Mouse (Mus musculus) adrenal gland, postnatal 14 days (tissue): Measurements from ENCODE around the gene Elovl6. TPM values are rescaled to one million over a fixed set of nuclear protein-coding genes. Genes with fewer than 3 reads are reported as not detected.

Experiments
- DNase-seq: peaks from one replicate; pipeline ENCODE4 v3.0.0; 2021; ENCODE audit warnings: mixed read lengths
- total RNA-seq: library from RNA; stranded (reverse); gene quantifications from 2 replicates; pipeline ENCODE4 v1.2.3, GENCODE M21; 2021

The Elovl6 gene
- total RNA-seq, 1 experiment from 2014 or later: 53.5 TPM

DNA sequence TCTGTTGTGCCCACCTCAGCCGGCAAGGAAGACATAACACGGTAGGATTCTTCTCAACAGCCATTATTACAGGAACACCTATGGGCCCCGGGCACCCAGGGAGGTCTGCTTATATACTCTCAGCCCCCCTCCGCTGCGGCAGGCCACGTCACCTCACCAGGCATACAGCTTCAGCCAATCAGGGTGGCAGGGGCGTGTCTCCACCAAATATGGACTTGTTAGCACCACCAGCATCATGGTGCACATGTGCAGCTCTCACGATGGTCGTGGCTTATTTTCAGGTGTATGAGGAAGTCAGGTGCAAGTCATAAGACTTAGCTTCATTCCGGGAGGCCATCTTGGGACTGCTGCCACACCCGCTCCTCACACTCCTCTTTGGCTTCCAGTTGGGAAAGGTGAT lies 9.3 kb downstream of the Elovl6 start:
- DNase-seq: no peak

GRCm38 (mm10) chr3:129543376-129543775 lies 11.2 kb downstream of the Elovl6 start:
- DNase-seq: no peak

DNA sequence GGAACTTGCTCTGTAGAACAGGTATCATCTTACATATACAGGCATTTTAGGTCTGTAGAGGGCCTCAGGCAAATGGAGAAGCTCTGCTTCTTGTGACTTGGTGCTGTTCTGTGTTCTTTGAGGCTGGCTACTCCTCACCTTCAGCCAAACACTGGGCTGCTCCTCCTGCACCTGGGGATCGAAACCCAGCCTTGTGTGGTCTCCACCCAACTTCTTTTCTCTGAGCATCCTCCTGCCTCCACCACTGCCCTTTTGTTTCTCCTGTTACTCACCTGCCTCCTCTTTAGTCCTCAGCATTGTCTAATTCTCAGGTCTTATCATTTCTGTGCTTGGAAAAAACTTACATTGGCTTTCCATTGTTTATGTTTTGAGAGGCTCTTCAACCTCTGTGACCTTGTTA lies 12.1 kb downstream of the Elovl6 start:
- DNase-seq: no peak

DNA sequence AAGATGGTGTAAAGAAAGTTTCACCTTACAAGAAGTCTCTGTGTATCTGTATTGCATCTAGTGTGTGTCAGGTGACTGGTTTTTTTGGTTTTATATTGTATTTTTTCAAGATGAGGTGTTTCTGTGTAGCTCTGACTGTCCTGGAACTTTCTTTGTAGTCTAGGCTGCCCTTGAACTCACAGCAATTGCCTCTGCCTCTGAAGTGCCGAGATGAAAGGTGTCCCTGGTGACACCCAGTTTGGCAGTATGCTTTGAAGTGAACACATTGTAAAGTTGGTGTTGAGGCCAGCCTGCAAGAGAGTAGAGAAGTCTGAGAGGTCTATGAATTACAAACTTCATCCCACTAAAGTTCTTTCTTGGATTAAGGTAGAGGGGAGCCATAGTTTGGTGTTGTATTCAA lies 13.1 kb downstream of the Elovl6 start:
- no peak for DNase-seq

DNA sequence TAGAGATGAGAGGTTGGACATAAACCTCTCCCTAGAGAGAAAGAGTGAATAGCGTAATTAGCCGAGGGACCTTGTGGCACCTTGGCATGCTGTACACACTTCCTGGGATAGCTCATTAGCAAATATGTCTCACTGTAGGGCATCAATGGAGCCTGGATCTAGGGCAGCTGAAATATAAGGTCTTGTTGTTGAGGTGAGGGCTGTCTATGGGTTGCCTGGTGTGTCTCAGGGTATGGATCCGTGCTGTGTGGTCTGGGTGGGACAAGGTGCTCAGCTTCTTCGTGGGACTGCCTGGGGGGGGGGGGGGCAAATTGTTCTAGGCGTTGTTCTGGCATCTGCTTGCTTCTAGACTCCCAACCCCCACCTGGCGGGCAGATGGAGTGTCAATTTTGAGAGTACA lies 13.6 kb downstream of the Elovl6 start:
- DNase-seq: no peak

DNA sequence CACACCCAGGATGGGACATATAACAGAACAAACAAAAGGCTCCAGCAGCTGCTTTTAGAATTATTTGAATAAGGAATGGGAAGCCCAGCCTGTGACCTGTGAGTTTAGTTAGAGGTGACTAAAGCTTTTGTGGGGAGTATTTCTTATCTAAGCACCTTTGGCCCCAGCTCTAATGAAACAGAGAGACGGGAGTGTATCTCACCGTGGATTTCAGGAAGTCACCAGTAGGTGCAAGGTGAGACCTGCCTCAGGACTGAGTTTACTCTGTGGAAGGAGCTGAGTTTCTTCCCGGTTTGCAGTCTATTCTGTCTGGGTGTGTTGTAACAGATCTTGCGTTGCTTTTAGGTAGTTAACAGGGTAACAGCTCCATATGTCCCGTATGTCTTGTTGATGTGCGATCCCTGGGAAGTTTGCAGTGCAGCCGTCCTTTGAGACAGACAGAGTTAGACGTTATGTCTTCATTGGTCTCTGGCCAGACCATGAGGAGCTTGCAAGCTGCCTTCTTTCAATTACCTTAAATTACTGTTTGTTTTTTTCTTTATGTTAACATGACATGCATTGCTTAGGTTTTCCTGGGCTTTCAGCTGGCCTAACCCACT lies 15.8 kb downstream of the Elovl6 start:
- DNase-seq: no peak

GRCm38 (mm10) chr3:129548760-129549159 lies 16.6 kb downstream of the Elovl6 start:
- DNase-seq: no peak

DNA sequence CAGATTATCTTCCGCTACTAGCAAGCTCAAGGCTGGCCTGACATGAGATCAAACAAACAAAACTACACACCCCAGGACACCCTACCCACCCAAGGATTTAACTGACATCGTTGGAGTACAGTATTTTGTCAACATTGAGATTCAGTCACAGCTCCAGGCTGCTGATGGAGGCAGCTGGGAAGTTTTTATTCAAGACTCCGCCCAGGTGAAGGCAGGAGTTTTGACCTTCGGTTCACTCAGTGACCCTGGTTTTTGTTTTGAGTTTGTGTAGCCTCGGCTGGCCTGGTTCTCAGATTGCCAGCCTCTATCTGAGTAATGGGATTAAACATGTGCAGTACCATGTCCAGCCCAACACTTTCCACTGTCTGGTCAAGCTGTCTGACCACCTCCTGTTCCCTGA lies 17.4 kb downstream of the Elovl6 start:
- DNase-seq: no peak

DNA sequence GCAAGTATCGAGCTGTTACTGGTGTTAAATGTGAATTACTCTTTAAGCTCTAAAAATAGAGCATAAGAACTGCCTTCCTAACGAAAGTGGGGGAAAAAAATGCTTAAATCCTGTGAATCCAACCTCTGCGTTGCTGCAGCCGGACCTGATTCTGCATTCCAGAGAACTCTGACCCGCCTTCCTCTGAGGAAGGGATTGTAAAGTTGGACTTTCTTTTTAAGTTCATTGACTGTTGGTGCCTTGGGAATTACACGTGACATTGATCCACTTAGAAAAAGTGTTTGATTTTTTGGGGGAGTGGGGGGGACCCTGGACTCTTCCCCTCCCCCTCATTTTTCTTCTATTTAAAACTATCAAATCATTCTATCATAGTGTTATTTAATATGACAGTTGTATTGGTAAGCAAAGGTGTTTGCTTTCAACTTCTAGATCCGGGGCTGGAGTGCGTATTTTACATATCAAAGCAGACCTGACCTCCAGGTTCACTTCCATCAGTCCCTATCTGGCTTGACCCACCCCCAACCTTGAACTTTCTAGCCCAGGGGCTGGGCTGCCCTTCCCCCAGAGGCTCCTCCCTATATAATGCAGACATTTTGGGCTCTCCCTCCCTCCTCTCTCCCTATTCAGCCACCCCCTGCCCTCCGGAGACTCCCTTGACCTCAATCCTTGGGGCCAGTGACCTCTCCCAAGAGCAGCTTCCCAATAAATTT lies 19.6 kb downstream of the Elovl6 start:
- no peak for DNase-seq

DNA sequence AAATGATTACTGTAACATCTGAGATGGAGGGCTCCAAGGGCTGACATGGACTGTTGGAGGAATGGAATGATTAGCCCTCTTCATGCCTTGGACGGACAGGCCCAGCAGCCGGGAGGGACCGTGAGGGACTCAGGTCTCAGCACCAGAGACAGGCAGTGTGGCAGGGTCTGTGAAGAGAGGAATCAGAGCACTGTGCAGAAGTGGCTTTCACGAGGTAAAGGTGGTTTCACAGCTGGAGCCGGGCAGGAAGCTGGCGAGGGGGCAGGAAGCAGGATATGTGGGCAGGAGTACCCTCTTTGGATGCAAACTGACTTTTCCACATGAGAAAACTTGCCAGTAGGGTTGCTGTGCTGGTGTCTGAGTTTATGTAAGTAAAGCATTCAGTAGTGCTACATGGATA lies 20.2 kb downstream of the Elovl6 start:
- DNase-seq: no peak

DNA sequence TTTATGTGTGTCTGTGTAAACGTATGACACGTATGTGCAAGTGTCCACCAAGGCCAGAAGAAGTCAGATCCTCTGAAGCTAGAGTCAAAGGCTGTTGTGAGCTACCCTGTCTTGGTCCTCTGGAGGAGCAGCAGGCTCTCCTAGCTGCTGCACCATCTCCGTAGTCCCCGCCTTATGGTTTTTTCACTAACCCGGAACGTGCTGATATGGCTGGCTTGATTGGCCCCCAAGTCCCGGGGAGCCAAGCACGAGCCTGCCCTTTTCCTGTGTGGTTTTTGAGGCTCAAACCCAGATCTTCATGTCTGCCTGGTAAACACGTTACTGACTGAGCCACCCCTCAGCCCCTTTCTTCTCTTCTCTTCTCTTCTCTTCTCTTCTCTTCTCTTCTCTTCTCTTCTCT lies 21.0 kb downstream of the Elovl6 start:
- no peak for DNase-seq

- DNase-seq: no peak
Measured at GRCm38 (mm10) chr3:129553661-129554060, 21.5 kb downstream of the Elovl6 start.

DNA sequence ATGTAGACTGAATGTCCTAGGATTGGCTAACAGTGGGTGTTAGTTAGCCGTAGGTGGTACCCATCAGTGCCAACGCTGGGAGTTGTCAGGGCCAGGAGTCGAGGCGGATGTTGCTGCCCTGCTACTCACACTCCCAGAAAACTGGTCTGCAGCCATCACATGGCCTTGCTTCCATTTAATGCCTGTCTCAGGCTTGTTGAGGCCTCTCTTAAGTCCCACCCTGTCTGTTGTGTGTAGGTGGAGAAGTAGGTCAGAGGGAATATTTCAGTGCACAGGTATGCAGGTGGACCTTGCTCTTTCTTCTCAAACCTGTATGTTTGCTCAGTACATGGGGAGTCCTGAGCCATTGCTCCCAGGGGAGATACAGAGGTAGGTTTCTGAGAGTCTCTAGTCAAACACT lies 22.3 kb downstream of the Elovl6 start:
- DNase-seq: no peak

- DNase-seq: no peak
Measured at GRCm38 (mm10) chr3:129557048-129557447, 24.9 kb downstream of the Elovl6 start.

DNA sequence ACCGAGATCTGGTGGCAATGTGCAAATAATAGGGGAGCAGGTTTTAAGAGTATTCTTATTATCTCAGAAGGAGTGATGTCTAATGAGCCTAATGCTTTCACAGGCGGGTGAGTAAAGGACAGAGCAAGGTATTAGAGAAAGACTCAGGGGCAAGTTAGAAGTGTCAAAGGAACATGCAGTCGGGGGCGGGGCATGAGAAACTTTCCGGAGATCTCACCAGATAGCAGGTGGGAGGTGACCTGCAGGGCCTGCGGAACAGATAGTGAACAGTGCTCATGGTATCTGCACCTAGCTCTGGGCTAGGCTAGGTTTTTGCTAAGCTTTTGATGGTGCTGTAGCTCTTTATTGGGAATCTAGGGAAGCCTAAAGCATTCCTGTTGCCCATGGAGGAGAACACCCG lies 25.4 kb downstream of the Elovl6 start:
- DNase-seq: no peak

- no peak for DNase-seq
Measured at GRCm38 (mm10) chr3:129558016-129558955, 26.1 kb downstream of the Elovl6 start.

- DNase-seq: no peak
Measured at GRCm38 (mm10) chr3:129560068-129560467, 27.9 kb downstream of the Elovl6 start.

DNA sequence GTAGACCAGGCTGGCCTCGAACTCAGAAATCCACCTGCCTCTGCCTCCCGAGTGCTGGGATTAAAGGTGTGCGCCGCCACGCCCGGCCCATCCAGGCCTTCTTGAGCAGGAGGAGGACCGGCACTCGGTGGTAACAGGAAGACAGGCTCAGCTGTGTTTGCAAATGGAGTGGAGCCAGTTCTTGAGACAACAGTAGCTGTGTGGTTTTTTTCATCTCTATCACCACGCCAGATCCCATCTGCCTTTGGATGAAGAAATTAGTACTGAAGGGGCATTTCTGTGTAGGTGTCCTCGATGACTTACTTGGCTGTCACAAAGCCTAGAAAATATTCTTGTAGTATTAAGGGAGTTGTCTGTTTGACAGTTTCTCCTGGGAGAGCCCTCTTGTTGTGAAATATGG lies 28.9 kb downstream of the Elovl6 start:
- DNase-seq: no peak

- no peak for DNase-seq
Measured at GRCm38 (mm10) chr3:129561853-129562252, 29.7 kb downstream of the Elovl6 start.

- no peak for DNase-seq
Measured at GRCm38 (mm10) chr3:129562411-129562810, 30.3 kb downstream of the Elovl6 start.

GRCm38 (mm10) chr3:129563807-129564206 lies 31.7 kb downstream of the Elovl6 start:
- DNase-seq: no peak

DNA sequence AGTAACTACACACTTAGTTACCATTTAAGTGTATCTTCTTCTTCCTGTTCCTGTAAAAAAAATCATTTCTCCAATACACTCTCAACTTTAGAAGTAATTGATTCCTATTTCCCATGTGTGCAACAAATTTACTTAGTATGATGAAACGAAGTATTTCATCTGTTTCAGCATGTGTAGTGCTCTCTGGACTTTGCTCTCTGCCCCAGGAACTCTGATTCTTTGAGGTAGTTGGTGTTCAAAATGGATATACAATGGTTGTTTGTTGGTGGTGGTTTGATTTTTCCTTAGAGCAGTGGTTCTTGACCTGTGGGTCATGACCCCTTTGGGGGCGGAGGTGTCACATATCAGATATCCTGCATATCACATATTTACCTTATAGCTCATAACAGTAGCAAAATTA lies 32.7 kb downstream of the Elovl6 start:
- DNase-seq: no peak

- DNase-seq: no peak
Measured at GRCm38 (mm10) chr3:129565458-129565857, 33.3 kb downstream of the Elovl6 start.
